11 mouse cellular contexts compared by ENCODE assay signal in genomic region chr2:38781945-38782720, GRCm38 (mm10).
DNase-seq lines count a peak whose midpoint lies in the region; ATAC-seq and TF ChIP-seq lines count a peak whose summit lies in the region.
"Had no signal": no experiment of that assay in that cellular context is flagged by ENCODE, and none has a peak within 500 bp of the region (broad histone marks: within the 10 kb centered on the region; RNA-seq: fewer than 3 reads in every experiment).

No protein-coding gene starts in this region.

- no peak for ATAC-seq in heart, embryonic 11.5 days (replicated peaks; ENCODE audit: insufficient number of reproducible peaks, low FRiP score, low TSS enrichment)
- ATAC-seq in liver, postnatal 0 days = no peak
- ATAC-seq in megakaryocyte-erythroid progenitor cell, adult 5-6 weeks (replicated peaks; ENCODE audit: low FRiP score, low TSS enrichment, poor library complexity, severe bottlenecking) = no peak

- no peak for DNase-seq in heart, postnatal 25 days (ENCODE audit: low spot score)
- no peak for DNase-seq in liver, postnatal 0 days
- DNase-seq in thymus, adult 18-20 months = no peak
- no peak for DNase-seq in T-cell, adult 2 months (ENCODE audit: low spot score)
- DNase-seq: cerebellum, adult 2 months; heart, postnatal 36 days; lung, adult 2 months had no signal

- no peaks in the 10 kb centered on the region for H3K36me3 ChIP-seq in heart, embryonic 11.5 days (ENCODE audit: control insufficient read depth, insufficient read depth, low read length)
- H3K36me3 ChIP-seq in E14TG2a.4 (ENCODE audit: insufficient read depth, low read length) = no peaks in the 10 kb centered on the region
- H3K36me3 ChIP-seq in liver, postnatal 0 days (replicated peaks; ENCODE audit: insufficient read depth, low read length) = no peaks in the 10 kb centered on the region

- WGBS in heart, embryonic 11.5 days (ENCODE audit: insufficient replicate concordance) = 13% methylated on average over 6 of the region's 6 CpGs
- 34% methylated on average over 6 of the region's 6 CpGs for WGBS in liver, postnatal 0 days (ENCODE audit: insufficient replicate concordance)

- no peaks in the 10 kb centered on the region for H3K9me3 ChIP-seq in heart, embryonic 11.5 days (replicated peaks; ENCODE audit: control insufficient read depth, low read length)
- H3K9me3 ChIP-seq in E14TG2a.4 (ENCODE audit: low read length) = no peaks in the 10 kb centered on the region
- H3K9me3 ChIP-seq in liver, postnatal 0 days (ENCODE audit: low read length) = no peaks in the 10 kb centered on the region

- TF ChIP-seq EP300 in liver, postnatal 0 days (IDR thresholded peaks at IDR 0.05; ENCODE audit: low read depth) = no peak

- H3K27ac ChIP-seq in heart, embryonic 11.5 days (ENCODE audit: low read depth, low read length) = peak overlapping the region; percentile 37
- H3K27ac ChIP-seq in embryonic fibroblast, embryonic 13.5 days (ENCODE audit: insufficient read depth, low read length) = peak overlapping the region; percentile 54
- 0 out of 2 replicates have a peak overlapping the region, but pooled peaks have one; percentile 24 for H3K27ac ChIP-seq in liver, postnatal 0 days (ENCODE audit: low read depth)

- H3K9ac ChIP-seq in heart, embryonic 11.5 days (ENCODE audit: low read depth, low read length) = no peak overlapping the region
- H3K9ac ChIP-seq in liver, postnatal 0 days (replicated peaks) = peak overlapping the region; percentile 5; the same call in 1 of the 2 replicates

- H3K4me2 ChIP-seq in heart, embryonic 11.5 days = peak overlapping the region; percentile 35
- H3K4me2 ChIP-seq in liver, postnatal 0 days (ENCODE audit: low read depth, low read length) = peak overlapping the region; percentile 49

- no peaks in the 10 kb centered on the region for H3K27me3 ChIP-seq in heart, embryonic 11.5 days (ENCODE audit: control insufficient read depth, insufficient read depth, low read length)
- no peaks in the 10 kb centered on the region for H3K27me3 ChIP-seq in E14TG2a.4 (ENCODE audit: insufficient read depth, low read length)
- H3K27me3 ChIP-seq in liver, postnatal 0 days (ENCODE audit: insufficient read depth, low read length) = no peaks in the 10 kb centered on the region

- no peak overlapping the region for H3K4me3 ChIP-seq in heart, embryonic 11.5 days (ENCODE audit: low read depth, low read length)
- 0 out of 2 replicates have a peak overlapping the region, but pooled peaks have one; percentile 1 for H3K4me3 ChIP-seq in E14TG2a.4 (replicated peaks; ENCODE audit: low read length)
- H3K4me3 ChIP-seq in embryonic fibroblast, embryonic 13.5 days (ENCODE audit: insufficient read depth, low read length) = no peak overlapping the region
- no peak overlapping the region; the same call in 1 of the 2 replicates for H3K4me3 ChIP-seq in liver, postnatal 0 days (ENCODE audit: low read depth, low read length)

- TF ChIP-seq POLR2A in embryonic fibroblast, embryonic 13.5 days (IDR thresholded peaks at IDR 0.05; ENCODE audit: low read depth, low read length) = no peak

- no peak for TF ChIP-seq CTCF in E14TG2a.4 (conservative IDR thresholded peaks at IDR 0.05; ENCODE audit: low read length)
- TF ChIP-seq CTCF in embryonic fibroblast, embryonic 13.5 days (IDR thresholded peaks at IDR 0.05; ENCODE audit: borderline replicate concordance, insufficient read depth, low read length) = no peak
- no peak for TF ChIP-seq CTCF in liver, postnatal 0 days (IDR thresholded peaks at IDR 0.05; ENCODE audit: low read depth)

- peaks cover 16% of the 10 kb centered on the region for H3K4me1 ChIP-seq in heart, embryonic 11.5 days (ENCODE audit: control insufficient read depth, insufficient read depth, low read length)
- H3K4me1 ChIP-seq in E14TG2a.4 (replicated peaks; ENCODE audit: low read depth, low read length) = peaks cover 49% of the 10 kb centered on the region
- H3K4me1 ChIP-seq in embryonic fibroblast, embryonic 13.5 days (ENCODE audit: control insufficient read depth, insufficient read depth, low read length) = peaks cover 13% of the 10 kb centered on the region
- H3K4me1 ChIP-seq in liver, postnatal 0 days (ENCODE audit: insufficient read depth) = peaks cover 3% of the 10 kb centered on the region; the same call in 1 of the 2 replicates

- intact Hi-C loops in heart, postnatal 25 days (cut with DNase I) = no loop called here
